Mouse (Mus musculus) ES-E14 (cell line): ENCODE measurements around the gene Khdc3. TPM values are rescaled to one million over a fixed set of nuclear protein-coding genes. Genes with fewer than 3 reads are reported as not detected.

ENCODE experiments used
- DNase-seq: peaks from one replicate; pipeline ENCODE4 v3.0.0-alpha.2; 2013; ENCODE audit warnings: low read depth, low spot score
- H3K27ac ChIP-seq: 2 replicates; pipeline ENCODE4 v1.5.1; 2012; ENCODE audit warnings: low read depth, mild to moderate bottlenecking, low read length, moderate library complexity, mixed read lengths; ENCODE audit not compliant: poor library complexity, insufficient read depth, severe bottlenecking
- H3K36me3 ChIP-seq: 2 replicates; pipeline ENCODE4 v1.6.1; 2012; ENCODE audit warnings: mild to moderate bottlenecking, low read length, moderate library complexity, mixed read lengths; ENCODE audit not compliant: control insufficient read depth, poor library complexity, insufficient read depth, severe bottlenecking
- H3K4me1 ChIP-seq, 2 experiments: fragments of 150-350 bp in 1 of 2; sonication (generic) in 1 of 2; 2 replicates each; pipeline ENCODE4 v1.6.1; 2012; ENCODE audit warnings: low read length in 2 of 2, mild to moderate bottlenecking in 1 of 2, mixed read lengths in 1 of 2; ENCODE audit not compliant: control insufficient read depth in 2 of 2, insufficient read depth in 2 of 2, poor library complexity in 1 of 2
- H3K4me3 ChIP-seq, 2 experiments: fragments of 150-350 bp in 1 of 2; sonication (generic) in 1 of 2; 2 replicates each; pipeline ENCODE4 v1.5.1; 2012; ENCODE audit warnings: low read length in 2 of 2, low read depth in 1 of 2, mild to moderate bottlenecking in 1 of 2, mixed read lengths in 1 of 2; ENCODE audit not compliant: insufficient read depth in 1 of 2, poor library complexity in 1 of 2, severe bottlenecking in 1 of 2
- H3K9ac ChIP-seq: 2 replicates; pipeline ENCODE4 v1.6.1; 2012; ENCODE audit warnings: low read depth, mild to moderate bottlenecking, low read length, mixed read lengths; ENCODE audit not compliant: poor library complexity, insufficient read depth, severe bottlenecking
- H3K9me3 ChIP-seq: fragments of 150-350 bp; sonication (generic); 2 replicates; pipeline ENCODE4 v1.6.1; 2012; ENCODE audit warnings: low read depth, mild to moderate bottlenecking, low read length; ENCODE audit not compliant: control insufficient read depth, insufficient read depth
- CHD2 ChIP-seq: IDR thresholded peaks from 2 replicates; pipeline ENCODE4 v1.6.1; 2014; ENCODE audit warnings: mild to moderate bottlenecking, low read depth, low read length, inconsistent platforms
- HCFC1 ChIP-seq: IDR thresholded peaks from 2 replicates; pipeline ENCODE4 v1.6.1; 2012; ENCODE audit warnings: low read length, inconsistent platforms, borderline replicate concordance; ENCODE audit not compliant: insufficient read depth
- MAFK ChIP-seq: IDR thresholded peaks from 2 replicates; pipeline ENCODE4 v1.6.1; 2014; ENCODE audit warnings: mild to moderate bottlenecking, low read depth, low read length, inconsistent platforms; ENCODE audit not compliant: insufficient read depth
- ZC3H11A ChIP-seq: IDR thresholded peaks from 2 replicates; pipeline ENCODE4 v1.6.1; 2012; ENCODE audit warnings: low read depth, mild to moderate bottlenecking, inconsistent platforms, low read length, borderline replicate concordance
- ZNF384 ChIP-seq: IDR thresholded peaks from 2 replicates; pipeline ENCODE4 v1.6.1; 2012; ENCODE audit warnings: low read depth, low read length, inconsistent platforms
- in situ Hi-C, 2 experiments: fragments of 600-800 bp; cut with MboI; formaldehyde crosslinking; loops; one replicate each; pipeline ENCODE4 v1.15.1; 2025; ENCODE audit warnings: low sequenced_read_pairs in 2 of 2, inconsistent platforms in 1 of 2; ENCODE audit not compliant: unreplicated experiment in 2 of 2
- total RNA-seq: library from RNA; depleted of rRNA; stranded (reverse); fragments of 300-350 nt; gene quantifications from 2 replicates; pipeline ENCODE4 v1.2.3, GENCODE M21; 2012

Gene Khdc3
- total RNA-seq, 1 experiment = 19.9 TPM

- peak within 1 kb of the TSS; percentile 72 for H3K9ac ChIP-seq
- H3K27ac ChIP-seq = no peak within 1 kb of the TSS; the same call in 1 of the 2 replicates
- in situ Hi-C loops = no loop called here
- no peaks in the 10 kb centered on the region for H3K9me3 ChIP-seq
- no peak for DNase-seq
- peaks cover 9 to 19% of the 10 kb centered on the region in 2 experiments for H3K4me1 ChIP-seq
- H3K36me3 ChIP-seq = no peaks in the 10 kb centered on the region
- TF ChIP-seq MAFK = no peak
- TF ChIP-seq HCFC1 = no peak
- TF ChIP-seq ZC3H11A = no peak
- TF ChIP-seq ZNF384 = no peak
- TF ChIP-seq CHD2 = no peak
- peak within 1 kb of the TSS; percentile 57 to 75 for H3K4me3 ChIP-seq
These were observed 545 bp downstream of the Khdc3 start, which contains the start of gene Gm20509 for GRCm38 (mm10) chr9:73102181-73102580. Gene Gm20509, plus strand, starts transcription at chr9:73102470.

- in situ Hi-C loops = no loop called here
- H3K4me1 ChIP-seq = peaks cover 13 to 19% of the 10 kb centered on the region in 2 experiments
These were observed 1.7 kb downstream of the Khdc3 start for GRCm38 (mm10) chr9:73103159-73103879.

GRCm38 (mm10) chr9:73103880-73104198 is 2.2 kb downstream of the Khdc3 start:
- Histone ChIP-seq H3K4me1 (peaks cover 13 to 19% of the 10 kb centered on the region in 2 experiments), H3K9me3 (no peaks in the 10 kb centered on the region), H3K36me3 (no peaks in the 10 kb centered on the region), H3K27ac (no peak overlapping the region), H3K9ac (peak overlapping the region; percentile 72), H3K4me3 (peak overlapping the region; percentile 57 to 75; a peak in 3 of 4 replicates)
- TF ChIP-seq CHD2 = no peak
- TF ChIP-seq MAFK = no peak
- no peak for TF ChIP-seq ZNF384
- TF ChIP-seq HCFC1 = no peak
- no peak for TF ChIP-seq ZC3H11A
- in situ Hi-C loops = no loop called here
- DNase-seq = no peak

More at GRCm38 (mm10) chr9:73103159-73103879, 1.7 kb downstream of the Khdc3 start:
- H3K27ac ChIP-seq = no peak overlapping the region
- H3K36me3 ChIP-seq = no peaks in the 10 kb centered on the region
- peak overlapping the region; percentile 57 to 75 for H3K4me3 ChIP-seq
- DNase-seq = no peak
- H3K9ac ChIP-seq = peak overlapping the region; percentile 72
- H3K9me3 ChIP-seq = no peaks in the 10 kb centered on the region
- no peak for TF ChIP-seq MAFK
- no peak for TF ChIP-seq HCFC1
- TF ChIP-seq ZC3H11A = no peak

- in situ Hi-C loops = no loop called here
- H3K36me3 ChIP-seq = no peaks in the 10 kb centered on the region
- TF ChIP-seq ZC3H11A (no peak), HCFC1 (no peak)
These were observed 3.5 kb downstream of the Khdc3 start for GRCm38 (mm10) chr9:73105141-73105540.

DNA sequence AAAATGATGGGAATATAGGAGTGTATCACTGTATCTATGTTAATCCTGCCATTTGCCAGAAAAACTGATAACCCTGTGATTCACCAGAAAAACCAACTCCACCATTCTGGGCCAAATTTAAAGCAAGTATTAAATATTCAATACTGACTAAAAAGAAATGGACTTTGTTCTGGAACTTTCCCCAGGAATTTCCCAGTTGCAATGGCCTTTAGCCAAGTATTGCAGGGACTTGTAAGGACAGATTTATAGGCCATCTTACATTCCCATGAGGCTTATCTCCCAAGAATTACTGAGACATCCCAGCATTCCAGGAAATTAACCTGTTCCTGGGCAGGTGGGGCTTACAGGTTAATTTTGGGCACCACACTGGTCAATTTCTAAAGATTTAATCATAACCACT is 4.1 kb downstream of the Khdc3 start:
- no peak for TF ChIP-seq ZC3H11A
- TF ChIP-seq MAFK = no peak
- TF ChIP-seq ZNF384 = no peak
- TF ChIP-seq CHD2 = no peak
- TF ChIP-seq HCFC1 = no peak
- H3K36me3 ChIP-seq = no peaks in the 10 kb centered on the region
- in situ Hi-C loops = no loop called here
- no peak overlapping the region for H3K9ac ChIP-seq
- no peak overlapping the region for H3K4me3 ChIP-seq
- no peak for DNase-seq
- peaks cover 12 to 13% of the 10 kb centered on the region in 2 experiments for H3K4me1 ChIP-seq
- no peak overlapping the region for H3K27ac ChIP-seq
- H3K9me3 ChIP-seq = no peaks in the 10 kb centered on the region

More at GRCm38 (mm10) chr9:73105141-73105540, 3.5 kb downstream of the Khdc3 start:
- Histone ChIP-seq H3K4me1 (peaks cover 12 to 13% of the 10 kb centered on the region in 2 experiments), H3K9me3 (no peaks in the 10 kb centered on the region), H3K9ac (no peak overlapping the region), H3K4me3 (no peak overlapping the region), H3K27ac (no peak overlapping the region)
- DNase-seq = no peak
